Mouse (Mus musculus): ENCODE results near the gene Dact2.

DNA sequence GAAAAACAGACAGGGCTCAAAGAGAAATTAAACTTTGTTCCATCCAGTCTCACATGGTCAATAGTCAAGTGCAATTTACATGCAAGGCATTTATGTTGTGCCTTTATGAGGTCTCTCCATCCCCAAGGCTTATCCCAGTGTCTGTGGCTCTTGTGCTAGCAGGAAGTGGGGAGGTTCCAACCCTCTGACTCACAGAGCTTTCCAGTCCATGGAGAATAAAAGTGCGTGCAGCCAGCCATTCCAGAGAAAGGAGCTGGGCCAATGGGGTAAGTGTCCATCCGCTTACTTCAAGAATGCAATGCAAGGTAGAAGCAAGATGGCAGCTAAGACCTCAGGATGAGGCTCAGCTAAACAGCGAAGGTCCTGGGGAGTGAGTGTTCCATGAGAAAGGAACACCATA is 43.3 kb downstream of the Dact2 start:
- TF ChIP-seq POLR2A (IDR thresholded peaks at IDR 0.05; ENCODE audit: low read depth, low read length) (no peak), ZC3H11A (IDR thresholded peaks at IDR 0.05; ENCODE audit: low read depth, low read length) (no peak), SIN3A (IDR thresholded peaks at IDR 0.05; ENCODE audit: low read length) (no peak), UBTF (IDR thresholded peaks at IDR 0.05; ENCODE audit: low read depth, low read length) (no peak), CTCF (conservative IDR thresholded peaks at IDR 0.05 in 1 of 2, IDR thresholded peaks at IDR 0.05 in 1 of 2; ENCODE audit: low read depth in 2 of 2, low read length in 2 of 2) (no peak), EP300 (IDR thresholded peaks at IDR 0.05; ENCODE audit: low read length) (no peak), CHD2 (IDR thresholded peaks at IDR 0.05; ENCODE audit: low read length) (no peak)

Data from CH12.LX (cell line).